Mouse (Mus musculus): ENCODE results near the gene Th. TPM values are rescaled to one million over a fixed set of nuclear protein-coding genes. Genes with fewer than 3 reads are reported as not detected.

Th gene
- total RNA-seq, 2 experiments from 2014 or later = 0.33 TPM; not detected in 1

DNA sequence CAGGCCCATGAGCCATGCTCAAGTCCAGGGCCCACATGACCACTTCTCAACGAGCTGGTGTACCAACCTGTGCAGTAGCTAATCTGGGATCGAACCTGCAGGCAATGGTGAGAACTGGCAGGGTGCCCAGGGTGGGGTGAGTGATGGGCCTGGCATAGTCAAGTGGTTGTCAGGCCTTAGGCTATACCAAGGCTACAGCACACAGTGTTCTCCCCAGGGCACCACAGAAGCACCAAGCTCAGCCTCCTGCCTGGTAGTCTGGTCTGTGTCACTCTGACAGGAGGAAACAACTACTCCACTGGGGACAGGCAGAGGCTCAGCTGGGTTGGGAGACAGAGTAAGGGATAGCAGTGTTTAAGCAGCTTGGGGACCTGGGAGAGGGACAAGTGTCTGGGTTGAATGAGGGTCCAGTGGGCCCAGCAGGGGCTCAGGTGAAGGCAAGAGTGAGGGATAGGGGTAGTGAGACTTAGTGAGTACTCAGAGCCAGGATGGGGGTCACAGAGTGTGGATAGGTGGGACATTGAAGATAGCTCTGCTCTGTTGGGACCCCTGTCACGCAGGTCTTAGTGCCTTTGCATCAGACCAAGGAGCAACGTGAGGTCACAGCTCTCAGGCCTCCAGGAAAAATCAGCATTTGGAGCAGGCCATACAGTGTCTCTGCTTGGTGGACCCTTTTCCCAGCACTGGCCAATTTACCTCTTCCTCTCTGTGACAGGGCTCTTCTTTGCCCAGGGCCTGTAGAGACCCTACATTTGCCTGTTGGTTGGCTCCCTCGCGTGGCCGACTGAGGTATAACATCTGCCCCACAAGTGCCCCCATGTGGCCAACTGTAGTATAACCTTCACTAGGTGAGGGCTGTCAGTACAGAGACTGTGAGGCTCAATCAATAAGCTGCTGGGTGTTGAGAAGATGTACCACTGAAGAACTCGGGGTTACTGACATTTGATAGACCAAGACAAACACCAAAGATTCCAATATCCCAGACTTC, 12.0 kb downstream of the Th start:
- no peak overlapping the region for H3K27ac ChIP-seq
- intact Hi-C loops (cut with DNase I) = loop anchor here (1.0 kb wide), 1 partner anchor 25 kb away; no protein-coding TSS in a partner anchor
- no peak; the same call in 1 of the 2 replicates for TF ChIP-seq CTCF (IDR thresholded peaks at IDR 0.05)
- DNase-seq = peak; percentile 74
- H3K4me3 ChIP-seq = no peak overlapping the region

DNA sequence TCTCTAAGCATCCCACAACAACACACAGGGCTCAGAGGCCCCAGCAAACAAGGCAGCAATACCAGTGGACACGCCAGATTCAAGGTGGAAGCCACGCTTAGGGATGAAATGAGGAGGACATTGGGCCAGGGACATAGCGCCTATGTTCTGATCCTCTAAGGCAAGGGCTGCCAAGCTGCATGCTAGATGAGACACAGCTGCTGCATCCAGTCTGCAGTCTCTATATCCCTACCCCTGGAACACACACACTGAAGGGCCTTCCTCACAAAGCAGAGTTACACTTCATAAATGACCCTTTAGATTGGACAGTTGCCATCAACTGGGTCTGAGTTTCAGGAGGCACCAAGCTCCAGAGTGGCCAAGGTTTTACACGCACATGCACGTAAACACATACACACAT, 13.3 kb downstream of the Th start:
- H3K4me3 ChIP-seq = no peak overlapping the region
- intact Hi-C loops (cut with DNase I) = loop anchor here (1.0 kb wide), 1 partner anchor 23 kb away; no protein-coding TSS in a partner anchor
- no peak for TF ChIP-seq CTCF (IDR thresholded peaks at IDR 0.05)
- no peak overlapping the region for H3K27ac ChIP-seq
- DNase-seq = peak; percentile 1

DNA sequence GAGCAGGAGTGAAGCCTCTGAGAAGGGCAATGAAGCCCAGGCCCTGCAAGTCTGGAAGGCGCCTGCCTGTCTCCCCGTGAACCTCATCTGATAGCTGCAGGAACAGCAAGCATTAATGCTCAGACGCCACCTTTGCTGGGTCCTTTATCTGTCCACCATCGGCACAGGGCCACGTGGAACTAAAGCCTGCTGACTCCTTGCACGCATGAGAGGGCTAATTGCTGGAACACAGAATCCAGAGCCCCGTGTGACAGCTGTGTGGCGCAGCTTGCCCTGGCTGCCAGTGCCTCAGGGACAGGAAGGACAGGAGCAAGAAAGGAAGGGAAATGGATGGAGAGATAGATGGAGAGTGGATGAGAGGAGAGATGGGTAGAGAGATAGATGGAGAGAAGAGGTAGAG, 14.8 kb downstream of the Th start:
- intact Hi-C loops (cut with DNase I) = no loop called here
- Histone ChIP-seq H3K27ac (no peak overlapping the region), H3K4me3 (no peak overlapping the region)
- TF ChIP-seq CTCF (IDR thresholded peaks at IDR 0.05) = no peak
- peak; percentile 8 for DNase-seq

DNA sequence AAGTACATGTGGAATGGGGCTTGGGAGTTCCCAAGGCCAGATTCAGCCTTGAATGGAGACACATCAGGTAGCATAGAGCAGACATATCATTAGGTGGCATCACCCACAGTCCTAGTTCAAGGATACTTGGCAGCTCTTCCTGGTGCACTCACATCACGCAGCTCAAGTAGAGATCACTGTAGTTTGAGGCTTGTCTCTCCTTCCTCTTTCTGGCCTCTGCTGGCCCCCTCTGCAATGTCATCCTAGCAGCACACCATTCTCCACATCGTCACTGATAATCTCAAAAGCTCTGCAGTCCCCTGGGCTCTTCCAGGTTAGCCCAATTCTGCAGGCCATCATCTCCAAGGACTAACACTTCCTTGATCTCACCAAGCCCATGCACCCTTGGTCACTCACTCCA, 19.2 kb downstream of the Th start:
- Histone ChIP-seq H3K4me3 (no peak overlapping the region), H3K27ac (no peak overlapping the region)
- no peak for TF ChIP-seq CTCF (IDR thresholded peaks at IDR 0.05)
- DNase-seq = no peak
- intact Hi-C loops (cut with DNase I) = no loop called here

DNA sequence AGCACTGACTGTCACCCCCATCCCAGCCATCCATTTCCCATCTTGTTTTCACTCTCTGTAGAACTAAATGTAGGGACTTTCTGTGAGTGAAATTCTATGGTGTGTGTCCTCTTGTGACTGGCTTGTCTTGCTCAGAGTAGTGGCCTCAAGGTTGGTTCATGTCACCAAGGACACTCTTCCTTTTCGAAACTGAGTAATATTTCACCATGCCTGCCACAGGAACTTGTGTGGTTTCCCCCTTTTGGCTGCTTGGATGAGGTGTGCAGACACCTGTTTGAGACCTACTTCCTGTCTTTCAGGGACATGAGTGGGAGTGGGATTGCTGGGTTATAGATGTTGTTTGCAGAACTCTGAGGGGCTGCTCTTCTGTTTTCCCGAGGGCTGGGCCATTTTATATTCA, 20.8 kb downstream of the Th start:
- no peak for TF ChIP-seq CTCF (IDR thresholded peaks at IDR 0.05)
- H3K4me3 ChIP-seq = no peak overlapping the region
- intact Hi-C loops (cut with DNase I) = no loop called here
- no peak for DNase-seq
- no peak overlapping the region for H3K27ac ChIP-seq

DNA sequence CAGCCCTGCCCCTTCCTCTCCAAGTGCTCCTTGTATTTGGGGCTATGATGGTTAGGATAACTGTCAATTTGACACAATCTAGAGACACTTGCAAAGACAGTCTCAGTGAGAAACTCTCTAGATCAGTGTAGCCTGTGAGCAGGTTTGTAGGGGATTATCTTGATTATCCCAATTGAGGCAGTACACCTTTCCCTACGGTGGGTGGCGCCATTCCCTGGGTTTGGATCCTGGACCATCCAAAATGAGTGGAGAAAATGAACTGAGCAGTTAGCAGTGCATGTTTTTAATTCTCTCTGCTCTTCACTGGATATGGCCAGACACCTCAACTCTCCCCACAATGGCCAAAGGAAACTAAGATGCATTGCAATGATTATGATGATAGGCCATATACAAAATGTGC, 21.3 kb downstream of the Th start:
- intact Hi-C loops (cut with DNase I) = no loop called here
- no peak overlapping the region for H3K27ac ChIP-seq
- DNase-seq = no peak
- no peak for TF ChIP-seq CTCF (IDR thresholded peaks at IDR 0.05)
- no peak overlapping the region for H3K4me3 ChIP-seq

DNA sequence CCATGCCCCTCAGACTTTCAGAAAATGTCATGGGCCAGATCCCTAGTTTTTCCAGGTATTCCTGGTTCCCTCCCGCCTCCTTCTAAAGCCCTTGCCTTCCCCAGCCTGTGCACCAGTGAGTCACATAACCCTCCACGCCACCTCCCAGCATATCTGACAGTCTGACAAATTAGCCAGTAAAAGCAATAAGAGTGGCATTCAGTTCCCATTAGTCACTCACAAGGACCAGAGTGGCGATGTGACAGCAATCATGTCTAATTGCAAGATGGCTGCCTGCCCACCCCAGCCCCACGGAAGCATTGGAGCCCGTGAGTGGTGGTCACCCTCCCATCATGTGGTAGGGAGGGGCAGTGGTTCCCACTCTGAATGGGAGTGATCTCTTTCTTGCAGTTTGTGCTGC, 25.3 kb downstream of the Th start:
- no peak overlapping the region for H3K4me3 ChIP-seq
- intact Hi-C loops (cut with DNase I) = no loop called here
- H3K27ac ChIP-seq = no peak overlapping the region
- no peak for DNase-seq
- TF ChIP-seq CTCF (IDR thresholded peaks at IDR 0.05) = no peak

DNA sequence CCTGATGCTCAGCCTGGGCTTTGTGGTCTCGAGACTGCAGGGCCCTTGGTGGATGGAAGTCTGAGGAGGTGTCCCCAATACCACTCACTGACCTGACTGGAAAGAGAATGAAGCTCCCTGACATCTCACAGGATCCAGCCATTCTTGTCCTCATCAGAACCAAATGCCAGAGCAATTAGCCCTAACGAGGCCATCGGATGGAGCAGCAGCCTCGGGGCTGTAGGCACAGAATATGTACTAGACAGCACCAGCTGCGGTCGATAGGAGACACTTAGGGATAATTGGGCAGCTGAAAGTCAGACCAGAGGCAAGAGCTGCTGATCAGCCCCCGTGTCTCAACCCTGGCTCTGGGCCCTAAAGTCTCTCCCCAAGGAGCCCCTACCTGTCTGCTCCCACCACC, 26.6 kb downstream of the Th start:
- no peak for TF ChIP-seq CTCF (IDR thresholded peaks at IDR 0.05)
- Histone ChIP-seq H3K4me3 (no peak overlapping the region), H3K27ac (no peak overlapping the region)
- no peak for DNase-seq
- intact Hi-C loops (cut with DNase I) = no loop called here

DNA sequence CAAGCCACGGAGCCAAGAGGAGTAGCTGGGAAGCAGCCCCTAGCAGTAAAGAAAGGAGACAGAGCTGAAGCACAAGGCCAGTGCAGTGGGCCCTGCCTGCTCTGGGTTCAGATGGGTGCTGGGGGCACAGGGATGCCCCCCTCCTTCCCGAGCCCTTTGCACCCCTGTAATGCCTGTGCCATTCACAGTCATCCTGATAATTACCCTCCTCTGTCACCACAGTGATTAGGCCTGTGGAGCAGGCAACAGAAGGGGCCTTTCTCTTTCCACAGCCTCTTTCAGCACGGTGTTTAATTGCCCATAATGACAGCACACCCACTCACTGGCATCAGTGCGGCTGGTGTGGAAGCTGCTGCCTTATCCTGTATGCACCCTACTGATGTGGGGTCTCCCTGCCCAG, 28.0 kb downstream of the Th start:
- Histone ChIP-seq H3K27ac (no peak overlapping the region), H3K4me3 (no peak overlapping the region)
- no peak for DNase-seq
- no peak for TF ChIP-seq CTCF (IDR thresholded peaks at IDR 0.05)
- intact Hi-C loops (cut with DNase I) = no loop called here

DNA sequence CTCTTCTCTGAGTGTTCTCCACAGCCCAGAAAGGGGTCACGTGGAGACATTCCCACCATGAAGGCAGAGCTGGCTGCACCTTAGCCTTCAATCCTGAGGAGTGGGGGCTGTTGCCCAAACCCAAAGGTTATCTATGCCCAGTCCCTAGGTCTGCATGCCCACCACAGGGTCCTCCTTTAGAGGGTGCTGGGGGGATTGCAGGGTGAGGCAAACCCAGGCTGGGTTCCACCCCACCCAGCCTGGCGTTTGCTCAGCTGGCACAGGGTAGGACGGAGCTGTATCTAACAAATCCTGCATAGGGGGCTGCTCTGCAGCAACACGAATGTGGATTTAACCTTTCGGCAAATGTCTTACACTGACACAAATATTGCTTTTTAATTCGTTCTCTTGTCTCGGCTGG, 29.2 kb downstream of the Th start:
- Histone ChIP-seq H3K27ac (no peak overlapping the region), H3K4me3 (no peak overlapping the region)
- no peak for DNase-seq
- intact Hi-C loops (cut with DNase I) = no loop called here
- TF ChIP-seq CTCF (IDR thresholded peaks at IDR 0.05) = no peak

DNA sequence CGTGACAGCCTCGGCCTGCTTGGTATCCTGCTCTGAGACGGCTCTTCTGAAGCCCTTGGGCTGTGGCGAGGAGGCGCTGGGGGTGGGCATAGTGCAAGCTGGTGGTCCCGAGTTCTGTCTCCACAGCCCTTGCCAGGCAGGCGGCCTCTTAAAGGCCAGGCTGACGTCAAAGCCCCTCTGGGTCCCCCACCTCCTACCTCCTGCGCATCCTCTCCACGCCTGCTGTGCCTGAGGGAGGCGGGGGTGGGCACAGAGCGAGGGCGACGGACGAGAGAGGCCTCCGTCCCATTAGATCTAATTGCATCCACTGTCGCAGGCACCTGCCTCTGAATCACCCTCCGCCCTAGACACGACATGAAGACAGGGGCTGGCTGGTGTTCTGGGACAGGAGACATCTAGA, 31.1 kb downstream of the Th start:
- intact Hi-C loops (cut with DNase I) = no loop called here
- no peak for TF ChIP-seq CTCF (IDR thresholded peaks at IDR 0.05)
- Histone ChIP-seq H3K27ac (no peak overlapping the region), H3K4me3 (no peak overlapping the region)
- DNase-seq = no peak

DNA sequence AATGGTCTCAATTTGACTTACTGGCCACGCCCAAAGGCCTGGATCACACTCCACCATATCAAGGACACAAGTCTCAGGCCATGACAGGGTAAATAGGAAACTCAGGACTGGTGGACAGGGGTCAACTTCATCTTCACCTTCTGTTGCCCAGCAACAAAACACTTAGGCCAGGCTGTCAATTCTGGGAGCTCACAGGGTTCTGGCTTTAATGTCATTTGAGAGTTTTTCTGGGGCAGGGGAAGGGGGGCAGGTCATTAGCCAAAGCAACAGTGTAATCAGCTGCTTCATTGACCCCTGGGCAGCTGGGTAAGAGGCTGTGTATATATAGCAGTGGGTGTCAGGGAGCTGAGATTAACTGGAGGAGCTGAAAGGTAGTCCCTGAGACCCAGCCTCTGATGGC, 33.5 kb downstream of the Th start:
- no peak for TF ChIP-seq CTCF (IDR thresholded peaks at IDR 0.05)
- intact Hi-C loops (cut with DNase I) = no loop called here
- DNase-seq = no peak
- Histone ChIP-seq H3K4me3 (no peak overlapping the region), H3K27ac (no peak overlapping the region)

DNA sequence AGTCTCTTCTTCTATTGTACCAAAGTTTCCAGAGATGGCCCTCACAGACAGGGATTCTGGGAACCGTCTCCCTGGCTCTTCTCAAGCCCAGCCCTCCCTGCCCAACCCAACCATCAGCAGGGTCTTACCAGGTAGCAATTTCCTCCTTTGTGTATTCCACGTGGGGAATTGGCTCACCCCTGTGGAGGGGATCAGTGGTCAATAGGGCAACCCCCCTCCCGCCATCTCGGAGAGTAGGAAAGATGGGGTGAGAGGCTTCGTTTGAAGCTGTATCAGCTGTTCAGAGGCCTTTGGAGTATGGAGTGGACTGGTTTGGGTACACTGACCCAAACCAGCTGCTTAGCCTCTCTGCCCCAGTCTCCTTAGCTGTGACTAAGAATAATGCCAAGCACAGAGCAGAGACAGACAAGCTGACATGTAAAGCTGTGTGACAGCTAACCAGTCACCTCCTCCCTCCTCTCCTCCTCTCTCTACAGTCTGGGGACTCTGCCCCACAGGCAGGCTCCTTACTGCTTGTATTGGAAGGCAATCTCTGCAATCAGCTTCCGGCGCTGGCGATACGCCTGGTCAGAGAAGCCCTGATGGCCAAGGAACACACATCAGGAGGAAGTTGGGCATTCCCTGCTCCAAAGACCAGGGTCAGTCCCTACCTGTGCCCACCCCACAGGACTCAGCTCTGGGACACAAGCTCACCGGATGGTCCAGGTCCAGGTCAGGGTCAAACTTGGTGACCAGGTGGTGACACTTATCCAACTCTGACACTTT, 34.8 kb downstream of the Th start:
- no peak overlapping the region for H3K27ac ChIP-seq
- intact Hi-C loops (cut with DNase I) = no loop called here
- no peak for DNase-seq
- no peak overlapping the region for H3K4me3 ChIP-seq
- no peak for TF ChIP-seq CTCF (IDR thresholded peaks at IDR 0.05)
